ENCODE assay signal across 8 mouse cellular contexts in the genomic region with DNA sequence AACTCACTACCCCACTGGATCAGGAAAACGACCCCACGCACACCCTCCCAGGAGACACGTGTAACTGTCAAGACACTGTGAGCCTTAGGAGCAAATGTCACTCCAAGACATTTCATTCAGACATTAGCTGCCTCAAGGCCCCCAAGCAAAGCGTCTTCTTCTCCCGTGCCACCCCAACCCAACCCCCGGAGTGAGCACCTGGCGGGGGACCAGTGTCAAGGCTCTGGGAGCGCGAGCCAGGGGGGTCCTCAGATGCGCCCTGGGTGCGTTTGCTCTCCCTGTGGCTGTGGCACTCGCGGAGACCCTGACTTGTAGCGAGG. TPM values are rescaled to one million over a fixed set of nuclear protein-coding genes. Genes with fewer than 3 reads are reported as not detected.
DNase-seq lines count a peak whose midpoint lies in the region; ATAC-seq lines count a peak whose summit lies in the region.

No protein-coding gene starts in this region.

- no peaks in the 10 kb centered on the region for H3K27me3 ChIP-seq in lung, embryonic 15.5 days
- peaks cover 24% of the 10 kb centered on the region for H3K27me3 ChIP-seq in embryonic facial prominence, embryonic 15.5 days
- H3K27me3 ChIP-seq in hindbrain, embryonic 14.5 days (ENCODE audit: control insufficient read depth, insufficient read depth, low read length), result 0 out of 2 replicates have a peak, but pooled peaks cover 6% of the 10 kb centered on the region
- peaks cover 20% of the 10 kb centered on the region for H3K27me3 ChIP-seq in midbrain, embryonic 13.5 days

- peak overlapping the region; percentile 93 for H3K27ac ChIP-seq in lung, embryonic 15.5 days
- peak overlapping the region; percentile 79 for H3K27ac ChIP-seq in embryonic facial prominence, embryonic 15.5 days (replicated peaks)
- H3K27ac ChIP-seq in hindbrain, embryonic 14.5 days, result peak overlapping the region; percentile 55; the same call in 1 of the 2 replicates
- no peak overlapping the region for H3K27ac ChIP-seq in midbrain, embryonic 13.5 days

- H3K4me3 ChIP-seq in lung, embryonic 15.5 days, result peak overlapping the region; percentile 66
- peak overlapping the region; percentile 65 for H3K4me3 ChIP-seq in embryonic facial prominence, embryonic 15.5 days (replicated peaks)
- H3K4me3 ChIP-seq in hindbrain, embryonic 14.5 days (replicated peaks; ENCODE audit: low read length), result peak overlapping the region; percentile 64
- H3K4me3 ChIP-seq in midbrain, embryonic 13.5 days (replicated peaks), result peak overlapping the region; percentile 63

- H3K9me3 ChIP-seq in lung, embryonic 15.5 days, result no peaks in the 10 kb centered on the region
- H3K9me3 ChIP-seq in embryonic facial prominence, embryonic 15.5 days (replicated peaks), result no peaks in the 10 kb centered on the region
- H3K9me3 ChIP-seq in hindbrain, embryonic 14.5 days (ENCODE audit: control insufficient read depth, low read length), result no peaks in the 10 kb centered on the region
- H3K9me3 ChIP-seq in midbrain, embryonic 13.5 days, result no peaks in the 10 kb centered on the region

- H3K9ac ChIP-seq in lung, embryonic 15.5 days, result peak overlapping the region; percentile 64
- H3K9ac ChIP-seq in embryonic facial prominence, embryonic 15.5 days, result peak overlapping the region; percentile 43
- H3K9ac ChIP-seq in hindbrain, embryonic 14.5 days, result peak overlapping the region; percentile 71
- H3K9ac ChIP-seq in midbrain, embryonic 13.5 days (replicated peaks), result peak overlapping the region; percentile 68

- peaks cover 63% of the 10 kb centered on the region for H3K4me1 ChIP-seq in lung, embryonic 15.5 days
- peaks cover 17% of the 10 kb centered on the region for H3K4me1 ChIP-seq in embryonic facial prominence, embryonic 15.5 days
- H3K4me1 ChIP-seq in hindbrain, embryonic 14.5 days (replicated peaks; ENCODE audit: control insufficient read depth, insufficient read depth, low read length), result peaks cover 23% of the 10 kb centered on the region; the same call in 1 of the 2 replicates
- H3K4me1 ChIP-seq in midbrain, embryonic 13.5 days (replicated peaks), result peaks cover 20% of the 10 kb centered on the region

- peak; percentile 7; the same call in 1 of the 2 replicates for ATAC-seq in lung, embryonic 15.5 days (ENCODE audit: borderline replicate concordance, extremely low read depth, low FRiP score, low TSS enrichment)
- ATAC-seq in embryonic facial prominence, embryonic 15.5 days (ENCODE audit: insufficient number of reproducible peaks, low FRiP score, low TSS enrichment, low read depth), result peak; percentile 13; the same call in 1 of the 2 replicates
- peak; percentile 27; the same call in 1 of the 2 replicates for ATAC-seq in hindbrain, embryonic 14.5 days (ENCODE audit: low FRiP score)
- ATAC-seq in midbrain, embryonic 13.5 days, result no peak; the same call in 1 of the 2 replicates

- peak overlapping the region; percentile 97 for H3K4me2 ChIP-seq in lung, embryonic 15.5 days
- H3K4me2 ChIP-seq in embryonic facial prominence, embryonic 15.5 days (replicated peaks), result peak overlapping the region; percentile 98
- H3K4me2 ChIP-seq in hindbrain, embryonic 14.5 days (replicated peaks), result peak overlapping the region; percentile 91
- H3K4me2 ChIP-seq in midbrain, embryonic 13.5 days (replicated peaks), result peak overlapping the region; percentile 96

- no peak for DNase-seq in lung, adult 18-20 months
- DNase-seq in hindbrain, embryonic 14.5 days (ENCODE audit: low spot score), result no peak
- DNase-seq in right cerebral cortex, postnatal 25 days, result no peak
- DNase-seq in Muller cell, postnatal 12 days (ENCODE audit: inconsistent ontology term), result no peak
- no peak for DNase-seq in layer of hippocampus, adult 8-10 months (ENCODE audit: low spot score in 2 of 2)

- 0% methylated on average over 14 of the region's 14 CpGs for WGBS in lung, embryonic 15.5 days
- WGBS in embryonic facial prominence, embryonic 15.5 days, result 0% methylated on average over 14 of the region's 14 CpGs
- 0% methylated on average over 14 of the region's 14 CpGs for whole genome bisulfite sequencing in hindbrain, embryonic 14.5 days
- WGBS in midbrain, embryonic 13.5 days, result 0% methylated on average over 14 of the region's 14 CpGs

- H3K36me3 ChIP-seq in lung, embryonic 15.5 days, result no peaks in the 10 kb centered on the region
- no peaks in the 10 kb centered on the region for H3K36me3 ChIP-seq in embryonic facial prominence, embryonic 15.5 days
- H3K36me3 ChIP-seq in hindbrain, embryonic 14.5 days (replicated peaks; ENCODE audit: control insufficient read depth, insufficient read depth), result no peaks in the 10 kb centered on the region
- no peaks in the 10 kb centered on the region for H3K36me3 ChIP-seq in midbrain, embryonic 13.5 days

RNA-seq across cellular contexts. Expression of a gene that starts 7.6 kb away (rescaled TPM):
- 17.7 and 23.2 TPM in 2 replicates for polyA plus RNA-seq in lung, embryonic 15.5 days (2015; fragmentation: Nextera tagmentation; extraction: Ambion mirVana)
- 10.4 and 11.7 TPM in 2 replicates for polyA plus RNA-seq in embryonic facial prominence, embryonic 15.5 days (2015; fragmentation: Nextera tagmentation; extraction: Ambion mirVana)
- polyA plus RNA-seq in hindbrain, embryonic 14.5 days (2014; fragmentation: Nextera tagmentation; extraction: Ambion mirVana), result 5.9 and 7.0 TPM in 2 replicates
- 1.2 and 1.8 TPM in 2 replicates for polyA plus RNA-seq in midbrain, embryonic 13.5 days (2015; fragmentation: Nextera tagmentation; extraction: Ambion mirVana)
- total RNA-seq in layer of hippocampus, adult 8-10 months (2022), result 1 to 10 TPM; 5.6 to 7.2 (median 5.8) TPM
